23 mouse cellular contexts compared by ENCODE assay signal in the genomic region with DNA sequence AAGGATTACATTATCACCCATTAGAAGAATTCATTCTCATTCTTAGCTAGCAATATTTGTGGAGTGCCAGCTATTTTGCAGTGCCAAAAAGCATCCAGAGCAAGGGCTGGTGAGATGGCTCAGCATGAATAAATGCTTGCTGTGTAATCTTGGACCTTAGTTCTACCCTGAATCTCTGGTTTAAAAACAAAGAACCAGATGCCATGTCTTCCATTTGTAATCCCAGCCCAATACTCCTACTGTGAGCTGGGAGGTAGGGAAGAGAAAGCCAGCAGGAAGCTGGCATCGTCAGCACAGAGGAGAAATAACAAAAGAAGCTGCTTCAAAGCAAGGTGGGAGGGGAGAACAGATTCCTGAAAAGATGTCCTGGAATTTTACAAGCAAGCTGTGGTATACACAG.
DNase-seq lines count a peak whose midpoint lies in the region; ATAC-seq and TF ChIP-seq lines count a peak whose summit lies in the region.
"Had no signal": no experiment of that assay in that cellular context is flagged by ENCODE, and none has a peak within 500 bp of the region (broad histone marks: within the 10 kb centered on the region; RNA-seq: fewer than 3 reads in every experiment).

No protein-coding gene starts in this region.

- ATAC-seq in hindbrain, postnatal 0 days, result no peak
- ATAC-seq in hindbrain, embryonic 11.5 days (ENCODE audit: low FRiP score), result no peak
- ATAC-seq: forebrain, embryonic 16.5 days had no signal

- in situ Hi-C loops in ES-E14 (cut with MboI; ENCODE audit: low sequenced_read_pairs in 2 of 2, unreplicated experiment in 2 of 2), result no loop called here

- no peaks in the 10 kb centered on the region for H3K9me3 ChIP-seq in hindbrain, postnatal 0 days (ENCODE audit: low read length)
- no peaks in the 10 kb centered on the region for H3K9me3 ChIP-seq in hindbrain, embryonic 11.5 days (ENCODE audit: control insufficient read depth, low read length)
- H3K9me3 ChIP-seq in ES-E14 (ENCODE audit: control insufficient read depth, insufficient read depth, low read depth, low read length), result no peaks in the 10 kb centered on the region
- H3K9me3 ChIP-seq: embryonic facial prominence, embryonic 13.5 days; forebrain, embryonic 10.5 days; heart, embryonic 12.5 days; hindbrain, embryonic 15.5 days; midbrain, embryonic 12.5 days had no signal

- H3K4me2 ChIP-seq in hindbrain, postnatal 0 days (ENCODE audit: low read depth, low read length), result no peak overlapping the region
- no peak overlapping the region for H3K4me2 ChIP-seq in hindbrain, embryonic 11.5 days (replicated peaks; ENCODE audit: low read depth, low read length)
- H3K4me2 ChIP-seq: embryonic facial prominence, embryonic 13.5 days; heart, embryonic 12.5 days; hindbrain, embryonic 15.5 days; lung, embryonic 14.5 days; midbrain, embryonic 12.5 days had no signal

- H3K27ac ChIP-seq in hindbrain, postnatal 0 days, result no peak overlapping the region
- no peak overlapping the region for H3K27ac ChIP-seq in hindbrain, embryonic 11.5 days (ENCODE audit: low read depth, low read length)
- H3K27ac ChIP-seq in ES-E14 (ENCODE audit: insufficient read depth, low read depth, low read length, poor library complexity, severe bottlenecking), result no peak overlapping the region
- H3K27ac ChIP-seq: embryonic facial prominence, embryonic 13.5 days; forebrain, embryonic 10.5 days; heart, adult 2 months; hindbrain, embryonic 15.5 days; kidney, postnatal 0 days; liver, embryonic 14.5 days; midbrain, embryonic 12.5 days had no signal

- no peaks in the 10 kb centered on the region for H3K36me3 ChIP-seq in hindbrain, postnatal 0 days (ENCODE audit: insufficient read depth, low read length)
- no peaks in the 10 kb centered on the region for H3K36me3 ChIP-seq in hindbrain, embryonic 11.5 days (ENCODE audit: control insufficient read depth, insufficient read depth, low read length)
- H3K36me3 ChIP-seq in ES-E14 (ENCODE audit: control insufficient read depth, insufficient read depth, low read length, poor library complexity, severe bottlenecking), result no peaks in the 10 kb centered on the region
- H3K36me3 ChIP-seq: embryonic facial prominence, embryonic 13.5 days; forebrain, embryonic 10.5 days; heart, embryonic 12.5 days; hindbrain, embryonic 15.5 days; midbrain, embryonic 12.5 days had no signal

- TF ChIP-seq POLR2A in brain, embryonic 14.5 days (IDR thresholded peaks at IDR 0.05; ENCODE audit: borderline replicate concordance, extremely low read depth, insufficient read depth, insufficient read length, poor library complexity, severe bottlenecking), result no peak

- no peak overlapping the region for H3K9ac ChIP-seq in hindbrain, postnatal 0 days (replicated peaks; ENCODE audit: low read length)
- H3K9ac ChIP-seq in hindbrain, embryonic 11.5 days (ENCODE audit: low read depth, low read length), result no peak overlapping the region
- no peak overlapping the region for H3K9ac ChIP-seq in ES-E14 (ENCODE audit: insufficient read depth, low read depth, low read length, poor library complexity, severe bottlenecking)
- H3K9ac ChIP-seq: embryonic facial prominence, embryonic 13.5 days; heart, embryonic 12.5 days; hindbrain, embryonic 15.5 days; liver, embryonic 14.5 days; lung, embryonic 14.5 days; midbrain, embryonic 12.5 days had no signal

- DNase-seq in cerebellum, postnatal 10 days, result peak; percentile 29 to 60
- no peak for DNase-seq in cerebellum, postnatal 4 days (ENCODE audit: low spot score in 2 of 2)
- DNase-seq in hindbrain, postnatal 0 days (ENCODE audit: low spot score), result peak; percentile 2
- DNase-seq in hindbrain, embryonic 11.5 days (ENCODE audit: low spot score), result no peak
- DNase-seq in ES-E14 (ENCODE audit: low read depth, low spot score), result peak; percentile 2
- DNase-seq in brain, embryonic 14.5 days (ENCODE audit: low read depth), result peak; percentile 35
- no peak for DNase-seq in spleen, postnatal 36 days (ENCODE audit: low spot score in 2 of 2)
- DNase-seq: adrenal gland, postnatal 14 days; heart, adult 2 months; kidney, adult 2 months; layer of hippocampus, postnatal 36 days; liver; lung, embryonic 14.5 days; lung, postnatal 14 days; thymus, postnatal 4 days had no signal

- WGBS in hindbrain, postnatal 0 days, result 4% methylated on average over 1 of the region's 1 CpGs
- WGBS in hindbrain, embryonic 11.5 days, result 3% methylated on average over 1 of the region's 1 CpGs

- no peaks in the 10 kb centered on the region for H3K4me1 ChIP-seq in hindbrain, postnatal 0 days (ENCODE audit: insufficient read depth, low read length)
- H3K4me1 ChIP-seq in hindbrain, embryonic 11.5 days (replicated peaks; ENCODE audit: control insufficient read depth, insufficient read depth, low read length), result no peaks in the 10 kb centered on the region
- H3K4me1 ChIP-seq in ES-E14 (ENCODE audit: control insufficient read depth in 2 of 2, insufficient read depth in 2 of 2, low read length in 2 of 2, poor library complexity in 1 of 2), result no peaks in the 10 kb centered on the region
- H3K4me1 ChIP-seq: embryonic facial prominence, embryonic 13.5 days; forebrain, embryonic 10.5 days; heart, embryonic 12.5 days; hindbrain, embryonic 15.5 days; midbrain, embryonic 12.5 days had no signal

- TF ChIP-seq CTCF in hindbrain, postnatal 0 days (IDR thresholded peaks at IDR 0.05; ENCODE audit: low read depth), result no peak
- no peak for TF ChIP-seq CTCF in brain, embryonic 14.5 days (IDR thresholded peaks at IDR 0.05; ENCODE audit: borderline replicate concordance, extremely low read depth, insufficient read depth, insufficient read length)

- no peak overlapping the region for H3K4me3 ChIP-seq in hindbrain, postnatal 0 days (ENCODE audit: low read length)
- H3K4me3 ChIP-seq in hindbrain, embryonic 11.5 days (ENCODE audit: low read depth, low read length), result no peak overlapping the region
- no peak overlapping the region for H3K4me3 ChIP-seq in ES-E14 (ENCODE audit: insufficient read depth in 1 of 2, low read depth in 1 of 2, low read length in 2 of 2, poor library complexity in 1 of 2, severe bottlenecking in 1 of 2)
- H3K4me3 ChIP-seq: embryonic facial prominence, embryonic 13.5 days; forebrain, embryonic 10.5 days; heart, adult 2 months; heart, embryonic 12.5 days; hindbrain, embryonic 15.5 days; midbrain, embryonic 12.5 days had no signal

- H3K27me3 ChIP-seq in hindbrain, postnatal 0 days (ENCODE audit: insufficient read depth, low read length), result no peaks in the 10 kb centered on the region
- no peaks in the 10 kb centered on the region for H3K27me3 ChIP-seq in hindbrain, embryonic 11.5 days (ENCODE audit: control insufficient read depth, insufficient read depth, low read length)
- H3K27me3 ChIP-seq: embryonic facial prominence, embryonic 13.5 days; heart, embryonic 12.5 days; hindbrain, embryonic 15.5 days; midbrain, embryonic 12.5 days had no signal

TF ChIP-seq in ES-E14, 5 proteins besides CTCF, POLR2A, EP300 and RAD21:
- TF ChIP-seq ZC3H11A (IDR thresholded peaks at IDR 0.05; ENCODE audit: borderline replicate concordance, low read depth, low read length) (no peak), HCFC1 (IDR thresholded peaks at IDR 0.05; ENCODE audit: borderline replicate concordance, insufficient read depth, low read length) (no peak), CHD2 (IDR thresholded peaks at IDR 0.05; ENCODE audit: low read depth, low read length) (no peak), ZNF384 (IDR thresholded peaks at IDR 0.05; ENCODE audit: low read depth, low read length) (no peak), MAFK (IDR thresholded peaks at IDR 0.05; ENCODE audit: insufficient read depth, low read depth, low read length) (no peak)
TF ChIP-seq in ES-E14: peak in this region for 0.

Comparison
In these comparisons a context has a peak if more than half of its experiments do, and no peak if none do; other contexts are left out.
1. DNase-seq: peak in cerebellum, postnatal 10 days (2 of 2), hindbrain, postnatal 0 days (single experiment), ES-E14 (single experiment) and brain, embryonic 14.5 days (single experiment); none in cerebellum, postnatal 4 days (0 of 2), hindbrain, embryonic 11.5 days (single experiment) and spleen, postnatal 36 days (0 of 2).